Mouse (Mus musculus) neural tube, embryonic 10.5 days (tissue): ENCODE results near the gene Pum1.
A peak's percentile ranks its signal among the peaks of the same experiment; 100 is the strongest.

Experiments
- DNase-seq: peaks from one replicate; pipeline ENCODE4 v3.0.0-alpha.2; 2017; ENCODE audit warnings: low spot score; ENCODE audit errors: extremely low spot score

The Pum1 gene

GRCm38 (mm10) chr4:130722607-130723006, 59.5 kb downstream of the Pum1 start:
- DNase-seq = no peak

GRCm38 (mm10) chr4:130726118-130726517, 63.0 kb downstream of the Pum1 start:
- no peak for DNase-seq

- DNase-seq = no peak
Observed at GRCm38 (mm10) chr4:130735957-130736356, 72.8 kb downstream of the Pum1 start.

GRCm38 (mm10) chr4:130738527-130738926, 75.4 kb downstream of the Pum1 start:
- no peak for DNase-seq

- DNase-seq = no peak
Observed at GRCm38 (mm10) chr4:130744058-130744457, 80.9 kb downstream of the Pum1 start.

- no peak for DNase-seq
Observed at GRCm38 (mm10) chr4:130745561-130746306, 82.6 kb downstream of the Pum1 start.

DNA sequence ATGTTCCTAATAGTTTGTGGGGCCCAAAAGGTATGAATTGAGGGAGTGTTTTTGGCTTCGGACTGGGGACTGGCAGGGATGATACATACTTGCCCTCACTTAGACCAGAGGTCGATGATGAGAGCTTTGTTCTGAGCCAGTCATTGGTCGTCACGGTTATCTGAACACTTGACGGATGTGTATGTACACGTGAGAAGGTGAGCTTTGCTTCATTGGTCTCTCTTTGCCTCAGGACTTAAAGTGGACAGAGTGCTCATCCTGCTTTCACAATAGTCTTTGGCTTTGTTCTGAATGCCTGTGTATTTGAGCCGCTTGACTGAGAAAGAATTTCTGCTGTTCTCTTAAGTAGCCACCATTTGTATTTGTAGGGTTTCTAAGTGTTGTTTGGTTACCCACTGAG, 86.4 kb downstream of the Pum1 start:
- DNase-seq = no peak

DNA sequence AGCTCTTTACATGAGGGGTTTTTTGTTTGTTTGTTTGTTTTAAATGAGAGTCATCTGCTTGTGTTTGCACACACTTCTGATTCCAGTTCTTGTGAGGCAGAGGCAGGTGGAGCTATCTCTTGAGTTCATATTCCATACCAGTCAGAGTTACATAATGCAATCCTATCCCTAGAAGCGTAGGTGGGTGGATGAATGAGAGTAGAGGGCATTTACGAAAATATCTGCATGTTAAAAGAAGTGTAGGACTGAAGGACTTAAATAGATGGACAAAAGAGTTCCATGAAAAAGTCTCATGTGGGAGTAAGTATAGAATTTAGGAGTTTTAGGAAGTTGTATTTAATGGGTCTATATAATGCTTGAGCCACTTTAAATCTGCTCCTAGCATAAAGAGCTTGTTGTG, 88.8 kb downstream of the Pum1 start:
- DNase-seq = no peak

DNA sequence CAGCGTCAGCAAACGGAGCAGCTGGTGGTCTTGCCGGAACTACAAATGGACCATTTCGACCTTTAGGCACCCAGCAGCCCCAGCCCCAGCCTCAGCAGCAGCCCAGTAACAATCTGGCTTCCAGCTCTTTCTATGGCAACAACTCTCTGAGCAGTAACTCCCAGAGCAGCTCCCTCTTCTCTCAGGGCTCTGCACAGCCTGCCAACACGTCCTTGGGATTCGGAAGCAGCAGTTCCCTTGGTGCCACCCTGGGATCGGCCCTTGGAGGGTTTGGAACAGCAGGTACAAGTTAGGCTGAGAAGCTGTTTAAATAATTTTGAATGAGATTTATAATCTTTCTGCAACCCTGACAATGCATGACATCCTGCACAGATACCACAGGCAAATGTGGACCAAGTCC, 89.5 kb downstream of the Pum1 start:
- DNase-seq = no peak

DNA sequence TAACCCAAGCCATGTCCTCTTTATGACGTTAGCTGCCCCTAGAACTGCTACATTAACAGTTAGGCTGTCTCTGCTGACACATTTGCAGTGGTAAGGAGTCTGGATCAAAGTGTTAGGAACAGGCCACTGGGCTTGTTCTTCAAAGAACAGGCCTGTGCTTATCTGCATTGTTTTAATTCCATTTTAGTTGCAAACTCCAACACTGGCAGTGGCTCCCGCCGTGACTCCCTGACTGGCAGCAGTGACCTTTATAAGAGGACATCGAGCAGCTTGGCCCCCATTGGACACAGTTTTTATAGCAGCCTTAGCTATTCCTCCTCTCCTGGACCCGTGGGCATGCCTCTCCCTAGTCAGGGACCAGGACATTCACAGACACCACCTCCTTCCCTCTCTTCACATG, 90.6 kb downstream of the Pum1 start:
- DNase-seq = no peak

DNA sequence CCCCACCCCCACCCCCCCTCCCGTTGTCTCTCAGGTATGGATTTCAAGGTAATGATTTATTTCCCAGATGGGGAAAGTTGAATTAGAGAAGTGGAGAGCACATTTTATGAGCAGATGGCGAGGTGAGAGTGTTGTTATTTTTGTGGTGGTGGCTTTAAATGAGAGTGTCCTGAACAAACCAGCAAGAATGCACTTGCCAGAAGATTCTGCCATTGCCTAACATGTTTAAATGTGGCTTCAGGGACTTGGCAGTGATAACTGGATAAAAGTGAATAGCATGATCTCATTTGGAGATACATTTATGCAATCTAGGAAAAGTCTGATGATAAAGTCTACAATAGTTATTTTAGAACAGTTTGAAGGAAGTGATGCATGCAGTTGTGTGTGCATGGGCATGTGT, 91.7 kb downstream of the Pum1 start:
- DNase-seq = no peak

DNA sequence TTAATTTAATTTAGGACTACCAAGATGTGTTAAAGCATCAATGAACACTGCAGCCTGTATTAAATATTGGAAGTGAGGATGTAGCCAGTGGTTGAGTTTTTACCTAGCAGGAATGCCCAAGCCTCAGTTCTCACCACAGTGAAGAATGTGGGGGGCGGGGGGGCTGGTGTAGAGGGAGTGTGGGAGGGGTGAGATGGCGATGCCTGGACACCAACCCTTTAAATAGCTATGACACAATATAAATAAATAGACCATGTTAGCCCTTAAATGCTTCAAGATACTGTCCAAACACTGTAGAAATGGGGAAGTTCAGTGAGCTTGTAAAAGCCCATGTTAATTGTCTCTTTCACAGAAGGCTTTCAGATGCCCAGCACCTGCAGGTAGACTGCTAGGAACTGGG, 96.8 kb downstream of the Pum1 start:
- DNase-seq = no peak

DNA sequence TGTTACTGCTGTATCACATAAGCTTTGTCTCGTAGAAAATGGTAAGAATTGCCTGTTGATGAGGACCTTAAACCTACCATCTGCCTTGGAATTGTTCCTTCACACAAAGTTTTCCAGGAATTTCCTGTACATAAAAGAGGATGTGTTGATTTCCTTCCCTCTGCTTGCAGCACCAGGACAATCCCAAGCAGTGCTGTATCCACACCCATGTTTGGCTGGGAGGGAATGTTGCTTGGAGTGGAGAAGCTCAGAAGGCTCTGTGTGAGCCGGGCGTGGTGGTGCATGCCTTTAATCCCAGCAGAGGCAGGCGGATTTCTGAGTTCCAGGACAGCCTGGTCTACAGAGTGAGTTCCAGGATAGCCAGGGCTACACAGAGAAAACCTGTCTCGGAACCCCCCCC, 98.7 kb downstream of the Pum1 start:
- DNase-seq = no peak

- no peak for DNase-seq
Observed at GRCm38 (mm10) chr4:130765399-130766160, 102.5 kb downstream of the Pum1 start.

DNA sequence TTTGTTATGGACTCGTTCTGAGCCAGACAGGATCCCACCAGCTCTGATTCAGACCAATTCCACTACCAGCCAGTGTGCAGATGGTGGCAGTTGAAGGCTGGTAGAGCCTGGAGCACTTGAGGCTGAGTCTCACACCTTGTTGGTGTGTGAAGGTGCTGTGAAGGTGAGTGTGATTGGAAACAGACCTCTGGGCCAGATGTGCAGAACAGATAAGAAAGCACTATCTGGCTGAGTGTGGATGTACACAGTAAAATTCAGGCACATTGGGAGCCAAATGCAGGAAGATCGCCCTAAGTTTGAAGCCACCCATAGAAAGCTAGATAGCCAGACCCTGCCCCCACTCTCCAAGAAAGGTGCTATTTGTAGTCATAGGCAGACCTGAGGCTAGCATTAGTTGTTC, 103.3 kb downstream of the Pum1 start:
- DNase-seq = no peak

- DNase-seq = no peak
Observed at GRCm38 (mm10) chr4:130766926-130767325, 103.8 kb downstream of the Pum1 start.

DNA sequence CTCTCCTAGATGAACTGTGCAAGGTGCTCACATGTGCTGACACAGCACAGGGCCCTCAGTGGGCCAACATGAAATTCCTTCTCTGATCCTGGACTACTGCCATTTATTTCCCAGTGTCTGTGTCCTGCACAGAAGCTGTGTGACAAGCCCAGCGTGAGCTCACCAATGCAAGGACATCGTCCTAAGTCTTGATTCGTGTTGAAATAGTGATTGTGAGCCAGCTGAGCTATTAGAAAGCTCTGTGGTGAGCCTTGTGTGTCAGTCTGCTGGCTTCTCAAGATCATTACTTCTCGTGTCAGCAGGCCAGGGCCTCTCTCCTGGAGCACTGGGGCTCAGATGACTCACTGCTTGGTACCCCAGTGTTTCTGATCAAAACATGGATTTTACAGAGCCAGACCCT, 110.8 kb downstream of the Pum1 start:
- DNase-seq = no peak

GRCm38 (mm10) chr4:130774822-130775221, 111.7 kb downstream of the Pum1 start:
- no peak for DNase-seq

DNA sequence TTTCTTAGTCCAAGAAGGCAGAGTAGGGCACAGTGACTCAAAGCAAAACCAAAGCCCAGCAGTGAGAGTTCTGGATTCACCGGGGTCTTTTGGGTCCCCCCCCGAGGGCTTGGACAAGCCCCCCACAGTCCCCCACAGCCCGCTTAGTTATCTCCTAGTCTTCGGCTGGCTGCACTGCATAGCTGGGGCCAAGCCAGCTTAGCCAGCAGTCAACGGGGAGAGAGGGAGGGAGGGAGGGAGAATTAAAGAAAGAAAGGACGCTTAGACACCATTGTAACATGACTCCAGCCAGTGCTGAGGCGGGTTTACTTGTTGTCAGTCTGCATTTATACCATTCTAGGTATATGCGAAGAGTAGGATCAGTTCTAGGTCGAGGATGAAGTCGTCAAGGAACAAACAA, 114.5 kb downstream of the Pum1 start:
- no peak for DNase-seq

DNA sequence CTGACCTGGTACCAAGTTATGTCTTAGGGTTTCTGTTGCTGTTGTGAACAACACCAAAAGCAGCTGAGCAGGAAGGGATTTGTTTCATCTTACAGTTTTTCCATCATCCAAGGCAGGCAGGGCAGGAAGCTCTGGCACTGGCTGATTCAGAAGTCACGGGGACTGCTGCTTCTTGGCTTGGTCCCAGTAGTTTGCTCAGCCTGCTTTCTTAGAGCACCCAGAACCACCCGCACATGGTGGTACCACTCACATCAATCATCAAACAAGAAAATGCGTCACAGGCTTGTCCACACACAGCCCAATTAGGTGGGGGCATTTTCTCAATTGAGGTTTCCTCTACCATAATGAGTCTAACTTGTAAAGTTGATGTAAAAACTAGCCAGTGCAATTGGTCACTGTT, 115.9 kb downstream of the Pum1 start:
- no peak for DNase-seq

DNA sequence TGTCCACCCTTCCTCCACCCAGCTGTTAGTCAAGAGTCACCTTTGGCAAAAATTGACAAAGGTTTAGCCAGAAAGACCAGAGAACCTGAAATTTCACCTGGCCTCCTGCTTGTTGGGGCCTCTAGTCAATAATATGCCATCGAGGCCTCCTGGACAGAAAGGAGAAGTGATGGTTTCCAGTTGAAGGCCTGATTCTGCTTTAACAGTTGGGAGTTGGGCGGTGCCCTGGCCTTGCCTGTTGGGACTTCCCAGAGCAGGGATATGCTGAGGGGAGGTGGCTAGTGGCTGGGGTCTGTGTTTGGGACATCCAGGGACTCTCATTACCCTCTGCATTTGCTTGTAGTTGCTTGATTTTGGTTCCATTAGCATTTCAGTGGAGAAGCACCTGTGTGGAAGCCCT, 119.4 kb downstream of the Pum1 start:
- DNase-seq = no peak

- DNase-seq = peak; percentile 48
Observed at GRCm38 (mm10) chr4:130784755-130785154, 121.6 kb downstream of the Pum1 start.

DNA sequence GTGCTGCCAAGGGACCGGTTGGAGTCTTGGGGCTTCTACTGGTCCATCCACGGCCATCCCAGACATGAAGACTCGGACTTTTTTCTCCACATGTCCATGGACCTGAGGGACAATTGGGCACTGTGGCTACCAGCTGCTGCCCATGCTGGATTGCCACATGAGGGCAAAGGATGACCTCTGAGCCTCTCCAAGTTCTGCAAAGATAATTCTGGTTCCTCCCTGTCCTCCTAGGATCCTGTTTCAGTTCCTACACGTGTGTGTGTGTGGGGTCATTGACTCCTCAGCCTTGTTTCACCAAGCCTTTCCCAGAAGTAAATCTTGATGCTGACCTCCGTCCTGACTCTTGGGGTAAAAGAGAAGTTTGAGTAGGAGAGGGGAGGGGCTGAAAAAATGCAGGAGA, 124.4 kb downstream of the Pum1 start:
- DNase-seq = no peak
